Mouse (Mus musculus) c-Kit-positive CD71-negative TER-119-negative erythroid progenitor cells, embryonic 14.5 days (primary cell): ENCODE results near the gene Mtmr4.

Experiments
- DNase-seq: peaks from one replicate; pipeline ENCODE4 v3.0.0-alpha.2; 2013; ENCODE audit warnings: low read depth

Gene Mtmr4

GRCm38 (mm10) chr11:87581933-87582710, 9.8 kb upstream of the Mtmr4 start:
- DNase-seq: no peak

- DNase-seq: no peak
Observed at GRCm38 (mm10) chr11:87583291-87584034, 8.5 kb upstream of the Mtmr4 start.

GRCm38 (mm10) chr11:87584711-87585505, 7.1 kb upstream of the Mtmr4 start:
- DNase-seq: no peak

- no peak for DNase-seq
Observed at GRCm38 (mm10) chr11:87587211-87587874, 4.6 kb upstream of the Mtmr4 start.

- no peak for DNase-seq
Observed at GRCm38 (mm10) chr11:87589605-87590004, 2.4 kb upstream of the Mtmr4 start.

GRCm38 (mm10) chr11:87590841-87591525, 979 bp upstream of the Mtmr4 start:
- DNase-seq: no peak

- no peak for DNase-seq
Observed at GRCm38 (mm10) chr11:87592354-87592695, 363 bp downstream of the Mtmr4 start.

- DNase-seq: no peak
Observed at GRCm38 (mm10) chr11:87592713-87593598, 994 bp downstream of the Mtmr4 start.

- peak; percentile 69 for DNase-seq
Observed at GRCm38 (mm10) chr11:87595327-87595841, 3.4 kb downstream of the Mtmr4 start.

- DNase-seq: no peak
Observed at GRCm38 (mm10) chr11:87595976-87596375, 4.0 kb downstream of the Mtmr4 start.

- DNase-seq: no peak
Observed at GRCm38 (mm10) chr11:87596492-87596891, 4.5 kb downstream of the Mtmr4 start.

- DNase-seq: no peak
Observed at GRCm38 (mm10) chr11:87597061-87597460, 5.1 kb downstream of the Mtmr4 start.

GRCm38 (mm10) chr11:87599395-87600089, 7.6 kb downstream of the Mtmr4 start:
- no peak for DNase-seq

- DNase-seq: no peak
Observed at GRCm38 (mm10) chr11:87600322-87600853, 8.4 kb downstream of the Mtmr4 start.

GRCm38 (mm10) chr11:87602234-87602633, 10.3 kb downstream of the Mtmr4 start:
- no peak for DNase-seq

GRCm38 (mm10) chr11:87603571-87603970, 11.6 kb downstream of the Mtmr4 start:
- no peak for DNase-seq

GRCm38 (mm10) chr11:87609264-87609663, 17.3 kb downstream of the Mtmr4 start:
- DNase-seq: no peak

- DNase-seq: no peak
Observed at GRCm38 (mm10) chr11:87611547-87611946, 19.6 kb downstream of the Mtmr4 start.

GRCm38 (mm10) chr11:87613972-87614371, 22.0 kb downstream of the Mtmr4 start:
- DNase-seq: no peak
